Mouse (Mus musculus): ENCODE measurements around the gene Rpl13a. TPM values are rescaled to one million over a fixed set of nuclear protein-coding genes. Genes with fewer than 3 reads are reported as not detected.

The Rpl13a gene
- polyA plus RNA-seq, 1 experiment from 2014 or later: 1,333 TPM

DNA sequence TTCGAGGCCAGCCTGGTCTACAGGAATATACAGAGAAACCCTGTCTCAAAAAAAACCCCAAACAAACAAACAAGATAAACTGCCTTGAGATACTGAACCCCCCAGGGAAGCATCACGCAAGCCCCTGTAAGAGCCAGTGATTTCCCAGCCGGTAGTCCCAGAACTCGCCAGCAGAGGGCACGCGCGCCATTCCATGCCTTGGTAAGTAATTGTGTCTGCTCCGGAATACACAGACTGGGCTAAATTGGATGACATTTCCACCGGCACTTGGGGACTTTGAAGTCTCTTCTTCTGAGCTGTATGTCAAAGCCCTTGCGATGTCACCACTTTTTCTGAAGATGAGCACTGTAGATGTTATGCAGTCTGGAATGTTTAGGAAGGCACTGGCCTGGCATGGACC, 48.7 kb downstream of the Rpl13a start:
- CTCF ChIA-PET: interaction anchor here (0.9 to 2.1 kb wide), 5 partner anchors 10 to 94 kb away, joined by 3 to 7 read pairs (median 4); partner anchors contain the start of gene Prmt1
- DNase-seq (ENCODE audit: low read depth, low spot score): no peak
- no peaks in the 10 kb centered on the region for H3K27me3 ChIP-seq
- in situ Hi-C loops (cut with MboI; ENCODE audit: low pct_unique_long_range_greater_than_20kb): no loop called here
- ATAC-seq: no peak
- POLR2A ChIA-PET: no interaction called here
- TF ChIP-seq CTCF (IDR thresholded peaks at IDR 0.05): no peak

DNA sequence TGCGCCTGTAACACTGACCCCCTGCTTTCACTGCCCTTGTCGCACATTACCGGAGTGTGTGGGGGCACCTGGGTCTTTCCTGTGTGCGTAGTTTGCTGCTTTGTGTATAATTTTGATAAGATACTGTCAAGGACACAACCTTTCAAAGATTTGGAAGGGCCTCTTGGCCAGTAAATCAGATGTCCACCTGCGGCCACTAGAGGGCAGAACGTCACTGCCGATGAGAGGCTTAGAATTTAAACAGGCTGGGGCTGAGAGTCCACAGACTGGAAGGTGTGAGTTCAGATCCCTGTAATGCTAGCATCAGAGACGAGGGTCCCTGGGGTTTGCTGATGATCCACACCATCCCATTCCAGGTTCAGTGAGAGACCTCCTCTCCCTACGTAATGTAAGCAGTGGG, 50.0 kb downstream of the Rpl13a start:
- ChIA-PET CTCF (interaction anchor here (2.1 kb wide), 1 partner anchor 10 kb away, joined by 6 read pairs; no protein-coding TSS in a partner anchor), POLR2A (no interaction called here)
- no peaks in the 10 kb centered on the region for H3K27me3 ChIP-seq
- in situ Hi-C loops (cut with MboI; ENCODE audit: low pct_unique_long_range_greater_than_20kb): no loop called here
- DNase-seq (ENCODE audit: low read depth, low spot score): no peak
- no peak for ATAC-seq
- no peak for TF ChIP-seq CTCF (IDR thresholded peaks at IDR 0.05)

DNA sequence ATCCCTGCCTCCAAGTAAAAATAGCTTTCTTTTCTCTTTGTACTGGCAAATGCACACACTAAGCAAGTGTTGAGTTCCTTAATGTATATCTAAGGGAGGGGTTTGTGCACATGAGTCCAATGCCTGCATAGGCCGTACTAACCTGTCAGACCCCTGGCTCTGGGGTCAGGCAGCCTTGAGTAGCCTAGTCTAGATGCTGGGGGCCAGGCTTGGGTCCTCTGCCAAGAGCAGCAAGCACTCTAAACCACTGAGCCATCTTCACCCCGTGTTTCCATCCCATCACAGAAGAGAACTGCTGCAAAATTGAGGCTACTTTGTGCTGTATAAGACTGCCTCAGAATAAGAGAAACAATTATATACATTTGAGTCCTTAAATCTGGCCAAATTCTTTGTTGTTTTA, 50.7 kb downstream of the Rpl13a start:
- in situ Hi-C loops (cut with MboI; ENCODE audit: low pct_unique_long_range_greater_than_20kb): no loop called here
- no peaks in the 10 kb centered on the region for H3K27me3 ChIP-seq
- no peak for DNase-seq (ENCODE audit: low read depth, low spot score)
- TF ChIP-seq CTCF (IDR thresholded peaks at IDR 0.05): no peak
- CTCF ChIA-PET: no interaction called here
- POLR2A ChIA-PET: no interaction called here
- ATAC-seq: no peak

DNA sequence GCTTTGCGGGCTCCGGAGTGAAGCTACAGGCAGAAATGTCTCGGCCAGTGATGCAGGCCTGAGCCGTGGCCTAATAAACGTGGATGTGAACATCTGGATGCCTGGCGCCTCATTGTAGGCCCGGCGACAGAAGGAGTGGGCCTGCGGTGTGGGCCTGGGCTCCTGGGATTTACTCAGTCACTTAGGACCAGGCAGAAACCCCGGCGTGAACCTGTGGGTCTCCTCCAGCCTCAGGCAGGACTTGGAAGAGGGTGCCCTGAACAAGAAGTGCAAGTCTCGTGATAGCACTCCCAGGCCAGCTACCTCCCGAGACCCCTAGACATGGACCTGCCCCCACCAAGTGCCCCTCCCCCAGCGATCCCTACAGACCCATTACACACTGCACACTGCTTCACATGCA, 51.2 kb downstream of the Rpl13a start:
- in situ Hi-C loops (cut with MboI; ENCODE audit: low pct_unique_long_range_greater_than_20kb): no loop called here
- DNase-seq (ENCODE audit: low read depth, low spot score) (no peak), ATAC-seq (no peak)
- no peaks in the 10 kb centered on the region for H3K27me3 ChIP-seq
- no peak for TF ChIP-seq CTCF (IDR thresholded peaks at IDR 0.05)
- ChIA-PET CTCF (no interaction called here), POLR2A (no interaction called here)

DNA sequence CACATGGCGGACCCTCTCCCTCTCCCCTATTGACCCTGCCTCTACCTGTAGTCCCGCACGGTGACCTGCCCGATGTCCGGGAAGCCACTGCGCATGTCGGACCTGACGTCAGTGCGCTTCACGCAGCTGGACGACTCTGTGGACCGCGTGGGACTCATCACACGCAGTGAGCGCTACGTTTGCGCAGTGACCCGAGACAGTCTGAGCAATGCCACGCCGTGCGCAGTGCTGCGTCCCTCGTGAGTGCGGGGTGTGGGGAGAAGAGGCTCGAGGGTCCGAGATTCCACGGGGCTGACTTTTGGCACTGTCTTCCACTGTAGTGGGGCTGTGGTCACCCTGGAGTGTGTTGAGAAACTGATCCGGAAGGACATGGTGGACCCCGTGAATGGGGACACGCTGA, 52.1 kb downstream of the Rpl13a start:
- ATAC-seq (no peak), DNase-seq (ENCODE audit: low read depth, low spot score) (no peak)
- in situ Hi-C loops (cut with MboI; ENCODE audit: low pct_unique_long_range_greater_than_20kb): no loop called here
- ChIA-PET POLR2A (interaction anchor here (0.9 kb wide), 1 partner anchor 46 kb away, joined by 3 read pairs; no protein-coding TSS in a partner anchor), CTCF (interaction anchor here (1.8 kb wide), 1 partner anchor 9 kb away, joined by 7 read pairs; no protein-coding TSS in a partner anchor)
- TF ChIP-seq CTCF (IDR thresholded peaks at IDR 0.05): no peak
- H3K27me3 ChIP-seq: no peaks in the 10 kb centered on the region

Other genes with a start within 250 kb of the Rpl13a start
- 96.8 TPM for gene Med25, start 236.0 kb downstream of the Rpl13a start, polyA plus RNA-seq (2021)
- 16.9 TPM for gene Fuz, start 232.7 kb downstream of the Rpl13a start, polyA plus RNA-seq (2021)
- 104 TPM for gene Ap2a1, start 199.3 kb downstream of the Rpl13a start, polyA plus RNA-seq (2021)
- 0.06 TPM for gene Tsks, start 185.6 kb downstream of the Rpl13a start, polyA plus RNA-seq (2021)
- gene Cpt1c, start 153.9 kb downstream of the Rpl13a start, polyA plus RNA-seq (2021): 22.1 TPM
- 514 TPM for gene Prmt1, start 142.2 kb downstream of the Rpl13a start, polyA plus RNA-seq (2021)
- gene Irf3, start 131.1 kb downstream of the Rpl13a start, polyA plus RNA-seq (2021): 108 TPM
- gene Bcl2l12, start 130.0 kb downstream of the Rpl13a start, polyA plus RNA-seq (2021): 19.9 TPM
- 80.3 TPM for gene Scaf1, start 112.4 kb downstream of the Rpl13a start, polyA plus RNA-seq (2021)
- 78.9 TPM for gene Rras, start 110.8 kb downstream of the Rpl13a start, polyA plus RNA-seq (2021)
- 35.8 TPM for gene Prr12, start 75.9 kb downstream of the Rpl13a start, polyA plus RNA-seq (2021)
- 77.4 TPM for gene Nosip, start 66.3 kb downstream of the Rpl13a start, polyA plus RNA-seq (2021)
- 38.6 TPM for gene Prrg2, start 66.1 kb downstream of the Rpl13a start, polyA plus RNA-seq (2021)
- gene Rcn3, start 36.5 kb downstream of the Rpl13a start, polyA plus RNA-seq (2021): 21.7 TPM
- gene Fcgrt, start 24.9 kb downstream of the Rpl13a start, polyA plus RNA-seq (2021): 22.2 TPM
- gene Rps11, start 4.3 kb downstream of the Rpl13a start, polyA plus RNA-seq (2021): 920 TPM
- gene Gm45713, start 7.5 kb upstream of the Rpl13a start, polyA plus RNA-seq (2021): not detected
- 7.3 TPM for gene Flt3l, start 7.7 kb upstream of the Rpl13a start, polyA plus RNA-seq (2021)
- 68.2 TPM for gene Pih1d1, start 25.5 kb upstream of the Rpl13a start, polyA plus RNA-seq (2021)
- gene Aldh16a1, start 25.8 kb upstream of the Rpl13a start, polyA plus RNA-seq (2021): 48.9 TPM
- 0.19 TPM for gene Slc17a7, start 35.2 kb upstream of the Rpl13a start, polyA plus RNA-seq (2021)
- not detected for gene Gfy, start 50.8 kb upstream of the Rpl13a start, polyA plus RNA-seq (2021)
- gene Pth2, start 52.2 kb upstream of the Rpl13a start, polyA plus RNA-seq (2021): not detected
- gene Ccdc155, start 76.1 kb upstream of the Rpl13a start, polyA plus RNA-seq (2021): 0.03 TPM
- gene Dkkl1, start 83.4 kb upstream of the Rpl13a start, polyA plus RNA-seq (2021): not detected
- gene Tead2, start 87.0 kb upstream of the Rpl13a start, polyA plus RNA-seq (2021): 94.7 TPM
- gene Cd37, start 110.4 kb upstream of the Rpl13a start, polyA plus RNA-seq (2021): 0.81 TPM
- not detected for gene Slc6a16, start 112.3 kb upstream of the Rpl13a start, polyA plus RNA-seq (2021)
- not detected for gene Slc6a21, start 148.8 kb upstream of the Rpl13a start, polyA plus RNA-seq (2021)
- 15.0 TPM for gene Trpm4, start 205.0 kb upstream of the Rpl13a start, polyA plus RNA-seq (2021)
- 0.06 TPM for gene Hrc, start 206.5 kb upstream of the Rpl13a start, polyA plus RNA-seq (2021)
- 4.1 TPM for gene Ppfia3, start 238.3 kb upstream of the Rpl13a start, polyA plus RNA-seq (2021)
- 4.7 TPM for gene Lin7b, start 241.8 kb upstream of the Rpl13a start, polyA plus RNA-seq (2021)